Mouse (Mus musculus): ENCODE data around the gene Sgcd. TPM values are rescaled to one million over a fixed set of nuclear protein-coding genes. Genes with fewer than 3 reads are reported as not detected.

Gene Sgcd
- polyA plus RNA-seq, 1 experiment from 2014 or later = 9.1 TPM

DNA sequence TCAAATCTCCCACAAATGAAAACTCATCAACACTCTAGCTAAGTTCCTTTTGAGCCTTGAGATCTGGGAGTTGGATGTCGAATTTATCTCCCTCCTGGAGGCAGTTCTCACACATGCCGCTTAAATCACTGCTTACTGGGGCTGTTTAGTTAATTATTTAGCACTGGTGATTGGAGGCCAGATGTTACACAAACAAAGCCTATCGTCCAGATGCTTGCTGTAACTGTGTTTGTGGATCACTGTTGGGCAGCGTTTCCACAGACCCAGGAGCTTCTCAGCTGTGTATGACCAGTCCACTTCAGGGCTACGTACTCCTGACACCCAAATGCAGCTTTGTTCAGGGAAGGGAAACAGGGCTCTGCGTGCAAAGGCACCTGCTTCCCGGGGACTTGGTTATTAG, 858.8 kb downstream of the Sgcd start:
- WGBS = 32% methylated on average over 7 of the region's 7 CpGs

DNA sequence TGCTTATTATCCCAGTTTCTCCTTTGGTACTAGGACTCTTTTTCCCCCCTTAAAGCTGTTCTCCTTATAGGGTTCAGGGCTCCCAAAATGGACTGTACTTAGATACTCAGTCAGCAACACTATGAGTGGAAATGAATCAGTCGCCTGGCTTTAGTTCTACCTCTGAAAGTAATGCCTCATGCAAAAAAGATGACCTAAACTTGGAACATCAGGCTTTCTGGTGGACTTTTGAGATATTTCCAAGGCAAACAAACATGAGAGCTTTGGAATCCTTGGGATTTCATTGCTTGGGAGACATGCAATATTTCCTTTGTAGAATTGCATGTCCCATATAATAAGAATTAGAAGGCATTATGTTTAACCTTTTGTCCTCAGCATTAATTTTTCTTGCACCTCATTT, 859.6 kb downstream of the Sgcd start:
- 85% methylated on average over 1 of the region's 1 CpGs for WGBS
- no peak overlapping the region for H3K27ac ChIP-seq
- H3K36me3 ChIP-seq = no peaks in the 10 kb centered on the region
- no peak overlapping the region for H3K9ac ChIP-seq (replicated peaks)
- H3K4me1 ChIP-seq (replicated peaks) = peaks cover 9% of the 10 kb centered on the region; the same call in 1 of the 2 replicates
- H3K4me2 ChIP-seq = no peak overlapping the region
- no peak for ATAC-seq (ENCODE audit: insufficient number of reproducible peaks, insufficient read depth, low FRiP score, low TSS enrichment, low read depth)
- no peaks in the 10 kb centered on the region for H3K9me3 ChIP-seq
- no peak overlapping the region for H3K4me3 ChIP-seq (replicated peaks)
- no peaks in the 10 kb centered on the region for H3K27me3 ChIP-seq

More for the DNA sequence above, 858.8 kb downstream of the Sgcd start:
- ATAC-seq (ENCODE audit: insufficient number of reproducible peaks, insufficient read depth, low FRiP score, low TSS enrichment, low read depth) = no peak
- Histone ChIP-seq H3K4me2 (no peak overlapping the region), H3K27ac (no peak overlapping the region), H3K4me3 (replicated peaks) (no peak overlapping the region), H3K9me3 (no peaks in the 10 kb centered on the region), H3K36me3 (no peaks in the 10 kb centered on the region), H3K4me1 (replicated peaks) (peaks cover 9% of the 10 kb centered on the region; the same call in 1 of the 2 replicates), H3K27me3 (no peaks in the 10 kb centered on the region), H3K9ac (replicated peaks) (no peak overlapping the region)

DNA sequence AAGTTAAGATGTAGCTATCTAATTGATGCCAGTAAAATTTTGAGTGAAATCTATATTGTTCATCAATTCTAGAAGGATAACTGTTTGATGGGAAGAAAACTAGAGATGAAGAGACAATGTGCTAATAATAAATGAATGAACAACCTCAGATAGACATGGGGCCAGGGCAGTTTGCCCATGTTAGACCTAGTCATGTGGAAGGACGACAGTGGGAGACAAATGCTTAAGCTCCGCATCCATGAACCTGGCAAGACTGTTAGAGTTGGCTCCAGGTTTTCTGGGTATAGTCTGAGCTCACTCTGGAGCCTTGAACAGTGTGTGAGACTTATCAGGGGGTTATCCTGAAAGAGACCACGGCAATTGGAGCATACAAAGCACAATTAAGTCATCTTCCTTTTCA, 860.4 kb downstream of the Sgcd start:
- Histone ChIP-seq H3K4me2 (no peak overlapping the region), H3K9me3 (no peaks in the 10 kb centered on the region), H3K4me3 (replicated peaks) (no peak overlapping the region), H3K4me1 (replicated peaks) (peaks cover 9% of the 10 kb centered on the region; the same call in 1 of the 2 replicates), H3K36me3 (no peaks in the 10 kb centered on the region), H3K27ac (no peak overlapping the region), H3K9ac (replicated peaks) (no peak overlapping the region), H3K27me3 (no peaks in the 10 kb centered on the region)
- 83% methylated on average over 3 of the region's 3 CpGs for WGBS
- no peak for ATAC-seq (ENCODE audit: insufficient number of reproducible peaks, insufficient read depth, low FRiP score, low TSS enrichment, low read depth)

GRCm38 (mm10) chr11:47120874-47121273, 867.9 kb downstream of the Sgcd start:
- Histone ChIP-seq H3K9ac (replicated peaks) (no peak overlapping the region), H3K4me3 (replicated peaks) (no peak overlapping the region), H3K27me3 (no peaks in the 10 kb centered on the region), H3K4me1 (replicated peaks) (0 out of 2 replicates have a peak, but pooled peaks cover 4% of the 10 kb centered on the region), H3K36me3 (no peaks in the 10 kb centered on the region), H3K4me2 (no peak overlapping the region), H3K27ac (no peak overlapping the region), H3K9me3 (no peaks in the 10 kb centered on the region)
- ATAC-seq (ENCODE audit: insufficient number of reproducible peaks, insufficient read depth, low FRiP score, low TSS enrichment, low read depth) = no peak
- WGBS = 86% methylated on average over 1 of the region's 1 CpGs

- Histone ChIP-seq H3K4me3 (replicated peaks) (no peak overlapping the region), H3K9me3 (no peaks in the 10 kb centered on the region), H3K4me1 (replicated peaks) (peaks cover 12% of the 10 kb centered on the region), H3K27ac (no peak overlapping the region), H3K4me2 (no peak overlapping the region), H3K9ac (replicated peaks) (no peak overlapping the region), H3K36me3 (no peaks in the 10 kb centered on the region), H3K27me3 (no peaks in the 10 kb centered on the region)
- no peak for ATAC-seq (ENCODE audit: insufficient number of reproducible peaks, insufficient read depth, low FRiP score, low TSS enrichment, low read depth)
- WGBS = 45% methylated on average over 2 of the region's 2 CpGs
Measured at GRCm38 (mm10) chr11:47117896-47118295, 870.9 kb downstream of the Sgcd start.

DNA sequence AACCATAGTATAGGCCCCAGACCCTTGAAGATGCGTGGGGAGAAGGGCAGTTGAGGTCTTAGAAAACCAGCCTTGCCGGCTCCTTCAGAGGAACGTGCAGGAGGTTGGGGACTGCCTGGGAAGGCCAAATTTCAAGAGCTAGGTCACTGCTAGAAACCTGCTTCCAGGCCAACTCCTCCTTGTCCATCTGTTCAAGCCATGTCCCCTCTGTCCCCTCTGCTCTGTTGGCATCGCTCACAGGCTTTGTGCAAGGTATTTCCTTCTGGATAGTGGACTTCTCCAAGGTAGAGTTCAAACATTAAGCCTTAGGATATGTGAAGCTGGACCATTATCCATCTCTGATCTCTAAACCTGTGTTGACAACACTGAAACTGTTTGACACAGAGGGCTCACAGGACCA, 874.4 kb downstream of the Sgcd start:
- no peak overlapping the region for H3K4me3 ChIP-seq (replicated peaks)
- H3K4me1 ChIP-seq (replicated peaks) = peaks cover 13% of the 10 kb centered on the region
- H3K4me2 ChIP-seq = no peak overlapping the region
- WGBS = 91% methylated on average over 4 of the region's 4 CpGs
- no peak for ATAC-seq (ENCODE audit: insufficient number of reproducible peaks, insufficient read depth, low FRiP score, low TSS enrichment, low read depth)
- no peak overlapping the region for H3K27ac ChIP-seq
- no peaks in the 10 kb centered on the region for H3K27me3 ChIP-seq
- H3K36me3 ChIP-seq = no peaks in the 10 kb centered on the region
- H3K9ac ChIP-seq (replicated peaks) = no peak overlapping the region
- no peaks in the 10 kb centered on the region for H3K9me3 ChIP-seq

DNA sequence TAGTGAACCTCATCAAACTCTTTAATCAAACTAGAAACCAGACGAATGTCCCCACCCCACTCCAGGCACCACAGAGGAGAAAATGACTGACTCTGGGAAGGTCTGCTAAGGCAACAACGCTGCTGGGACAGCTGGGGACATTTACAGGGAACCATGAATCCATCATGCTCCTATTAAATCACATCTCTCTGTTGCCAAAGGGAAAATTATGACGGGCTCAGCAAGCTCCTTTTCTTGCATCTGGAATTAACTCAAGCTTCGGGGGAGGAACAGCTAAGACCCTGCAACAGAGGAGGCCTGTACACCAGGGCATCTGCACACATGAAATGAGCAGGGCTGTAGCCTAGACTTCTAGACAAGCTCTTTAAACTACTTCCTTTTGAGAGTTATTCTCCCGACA, 875.7 kb downstream of the Sgcd start:
- H3K4me1 ChIP-seq (replicated peaks) = peaks cover 13% of the 10 kb centered on the region
- no peak overlapping the region for H3K4me2 ChIP-seq
- H3K9me3 ChIP-seq = no peaks in the 10 kb centered on the region
- no peaks in the 10 kb centered on the region for H3K36me3 ChIP-seq
- ATAC-seq (ENCODE audit: insufficient number of reproducible peaks, insufficient read depth, low FRiP score, low TSS enrichment, low read depth) = no peak
- 4% methylated on average over 5 of the region's 5 CpGs for WGBS
- no peak overlapping the region; the same call in 1 of the 2 replicates for H3K27ac ChIP-seq
- H3K27me3 ChIP-seq = no peaks in the 10 kb centered on the region
- no peak overlapping the region for H3K9ac ChIP-seq (replicated peaks)
- no peak overlapping the region for H3K4me3 ChIP-seq (replicated peaks)

GRCm38 (mm10) chr11:47110314-47110713, 878.5 kb downstream of the Sgcd start:
- H3K27me3 ChIP-seq = no peaks in the 10 kb centered on the region
- no peaks in the 10 kb centered on the region for H3K9me3 ChIP-seq
- no peak overlapping the region for H3K4me2 ChIP-seq
- no peak for ATAC-seq (ENCODE audit: insufficient number of reproducible peaks, insufficient read depth, low FRiP score, low TSS enrichment, low read depth)
- H3K27ac ChIP-seq = no peak overlapping the region
- peaks cover 9% of the 10 kb centered on the region for H3K4me1 ChIP-seq (replicated peaks)
- no peak overlapping the region for H3K4me3 ChIP-seq (replicated peaks)
- H3K9ac ChIP-seq (replicated peaks) = no peak overlapping the region
- H3K36me3 ChIP-seq = no peaks in the 10 kb centered on the region

DNA sequence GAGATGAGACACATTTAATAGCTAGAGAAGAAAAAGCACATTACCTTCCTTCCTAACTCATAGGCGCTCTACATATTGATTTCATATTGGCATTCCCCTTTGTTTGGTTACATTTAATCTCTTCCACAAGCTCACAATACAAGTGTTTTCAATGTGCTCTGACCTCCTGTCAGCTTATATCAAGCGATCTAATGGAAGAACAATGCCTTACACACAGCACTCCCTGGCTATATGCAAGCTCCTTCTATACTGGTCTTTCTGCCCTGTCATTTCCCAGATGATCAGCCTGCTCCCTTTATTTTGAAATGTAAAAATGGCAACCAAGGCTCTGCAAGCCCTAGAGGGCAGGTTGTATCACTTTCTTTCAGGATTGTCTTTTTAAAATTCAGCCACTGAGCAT, 881.1 kb downstream of the Sgcd start:
- no peaks in the 10 kb centered on the region for H3K27me3 ChIP-seq
- H3K4me1 ChIP-seq (replicated peaks) = no peaks in the 10 kb centered on the region
- no peaks in the 10 kb centered on the region for H3K9me3 ChIP-seq
- no peaks in the 10 kb centered on the region for H3K36me3 ChIP-seq
- ATAC-seq (ENCODE audit: insufficient number of reproducible peaks, insufficient read depth, low FRiP score, low TSS enrichment, low read depth) = no peak
- no peak overlapping the region for H3K9ac ChIP-seq (replicated peaks)
- no peak overlapping the region for H3K4me2 ChIP-seq
- WGBS = 86% methylated on average over 2 of the region's 2 CpGs
- H3K27ac ChIP-seq = no peak overlapping the region
- H3K4me3 ChIP-seq (replicated peaks) = no peak overlapping the region

DNA sequence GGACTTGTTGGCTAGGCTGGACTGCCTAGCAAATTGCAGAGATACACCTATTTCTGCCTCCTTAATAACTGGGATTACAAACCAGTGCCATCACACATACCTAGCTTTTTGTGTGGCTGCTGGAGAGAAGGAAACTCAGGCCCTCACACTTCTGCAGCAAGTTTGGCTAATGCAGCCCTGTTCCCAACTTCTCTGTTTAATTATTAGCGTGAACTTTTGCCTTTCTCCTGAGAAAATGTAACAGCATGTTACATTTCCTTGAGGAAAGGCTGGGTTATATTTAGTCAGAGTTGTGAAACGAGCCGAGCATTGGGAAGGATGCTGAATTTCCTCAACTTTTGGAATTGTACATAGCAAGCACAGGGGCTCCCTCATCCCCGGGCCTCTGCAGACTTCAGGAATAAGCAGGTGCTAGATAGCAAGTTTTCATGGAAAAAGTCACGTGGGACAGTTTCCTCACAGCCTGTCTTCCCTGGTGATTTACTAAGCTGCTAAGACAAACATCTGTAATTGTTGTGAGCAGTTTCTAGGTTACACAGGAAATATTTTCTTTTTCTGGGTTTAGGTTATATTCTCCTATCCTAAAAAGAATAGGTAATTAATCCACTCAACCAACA, 895.4 kb downstream of the Sgcd start:
- Histone ChIP-seq H3K27ac (no peak overlapping the region), H3K9ac (replicated peaks) (no peak overlapping the region), H3K9me3 (no peaks in the 10 kb centered on the region), H3K4me1 (replicated peaks) (no peaks in the 10 kb centered on the region), H3K4me2 (no peak overlapping the region), H3K4me3 (replicated peaks) (no peak overlapping the region), H3K36me3 (no peaks in the 10 kb centered on the region), H3K27me3 (no peaks in the 10 kb centered on the region)
- 76% methylated on average over 5 of the region's 5 CpGs for WGBS
- no peak for ATAC-seq (ENCODE audit: insufficient number of reproducible peaks, insufficient read depth, low FRiP score, low TSS enrichment, low read depth)

GRCm38 (mm10) chr11:47082517-47082916, 906.3 kb downstream of the Sgcd start:
- no peak for ATAC-seq (ENCODE audit: insufficient number of reproducible peaks, insufficient read depth, low FRiP score, low TSS enrichment, low read depth)
- H3K4me1 ChIP-seq (replicated peaks) = no peaks in the 10 kb centered on the region
- no peak overlapping the region for H3K4me3 ChIP-seq (replicated peaks)
- no peaks in the 10 kb centered on the region for H3K36me3 ChIP-seq
- H3K9ac ChIP-seq (replicated peaks) = no peak overlapping the region
- no peaks in the 10 kb centered on the region for H3K9me3 ChIP-seq
- no peak overlapping the region for H3K27ac ChIP-seq
- H3K27me3 ChIP-seq = no peaks in the 10 kb centered on the region
- H3K4me2 ChIP-seq = no peak overlapping the region
- WGBS = 92% methylated on average over 1 of the region's 1 CpGs

- Histone ChIP-seq H3K36me3 (no peaks in the 10 kb centered on the region), H3K4me3 (replicated peaks) (no peak overlapping the region), H3K4me1 (replicated peaks) (no peaks in the 10 kb centered on the region), H3K4me2 (no peak overlapping the region), H3K9ac (replicated peaks) (no peak overlapping the region), H3K9me3 (no peaks in the 10 kb centered on the region), H3K27ac (no peak overlapping the region), H3K27me3 (no peaks in the 10 kb centered on the region)
- WGBS = 49% methylated on average over 1 of the region's 1 CpGs
- ATAC-seq (ENCODE audit: insufficient number of reproducible peaks, insufficient read depth, low FRiP score, low TSS enrichment, low read depth) = no peak
Measured at GRCm38 (mm10) chr11:47073538-47073937, 915.2 kb downstream of the Sgcd start.
